ENCODE assay signal across 8 mouse cellular contexts in genomic region chr17:48097743-48098527, GRCm38 (mm10). TPM values are rescaled to one million over a fixed set of nuclear protein-coding genes. Genes with fewer than 3 reads are reported as not detected.
DNase-seq lines count a peak whose midpoint lies in the region; ATAC-seq and TF ChIP-seq lines count a peak whose summit lies in the region.

No protein-coding gene starts in this region.

- TF ChIP-seq CTCF in kidney, postnatal 0 days (IDR thresholded peaks at IDR 0.05; ENCODE audit: low read depth) = no peak

- no peaks in the 10 kb centered on the region for H3K36me3 ChIP-seq in kidney, postnatal 0 days (ENCODE audit: insufficient read depth, low read length)
- H3K36me3 ChIP-seq in embryonic facial prominence, embryonic 13.5 days = no peaks in the 10 kb centered on the region
- H3K36me3 ChIP-seq in limb, embryonic 11.5 days (ENCODE audit: control insufficient read depth, insufficient read depth, low read length) = no peaks in the 10 kb centered on the region
- H3K36me3 ChIP-seq in neural tube, embryonic 14.5 days (ENCODE audit: control insufficient read depth, insufficient read depth, low read length) = no peaks in the 10 kb centered on the region

- peak; percentile 55 for DNase-seq in kidney, postnatal 0 days (ENCODE audit: low spot score)
- no peak for DNase-seq in kidney, adult 8-10 months
- peak; percentile 76 for DNase-seq in limb, embryonic 11.5 days (ENCODE audit: low spot score)
- DNase-seq in thymus, postnatal 25 days = no peak
- no peak for DNase-seq in spleen, adult 12 weeks (ENCODE audit: low spot score)
- no peak for DNase-seq in frontal cortex, postnatal 25 days (ENCODE audit: low spot score in 2 of 2)

- peak overlapping the region; percentile 49 for H3K4me2 ChIP-seq in kidney, postnatal 0 days (ENCODE audit: low read length)
- peak overlapping the region; percentile 67 for H3K4me2 ChIP-seq in embryonic facial prominence, embryonic 13.5 days
- H3K4me2 ChIP-seq in limb, embryonic 11.5 days (ENCODE audit: low read depth, severe bottlenecking) = peak overlapping the region; percentile 77
- peak overlapping the region; percentile 39 for H3K4me2 ChIP-seq in neural tube, embryonic 14.5 days (ENCODE audit: low read depth, low read length)

- under 1% methylated on average over 37 of the region's 43 CpGs for WGBS in kidney, postnatal 0 days
- WGBS in embryonic facial prominence, embryonic 13.5 days = under 1% methylated on average over 43 of the region's 43 CpGs
- under 1% methylated on average over 38 of the region's 43 CpGs for WGBS in limb, embryonic 11.5 days
- 1% methylated on average over 39 of the region's 43 CpGs for WGBS in neural tube, embryonic 14.5 days

- H3K9ac ChIP-seq in kidney, postnatal 0 days (ENCODE audit: low read depth, low read length) = no peak overlapping the region
- H3K9ac ChIP-seq in embryonic facial prominence, embryonic 13.5 days = peak overlapping the region; percentile 33; the same call in 1 of the 2 replicates
- H3K9ac ChIP-seq in limb, embryonic 11.5 days (ENCODE audit: low read length) = 0 out of 2 replicates have a peak overlapping the region, but pooled peaks have one; percentile 27
- no peak overlapping the region for H3K9ac ChIP-seq in neural tube, embryonic 14.5 days (replicated peaks; ENCODE audit: low read depth, low read length)

- H3K4me1 ChIP-seq in kidney, postnatal 0 days (replicated peaks; ENCODE audit: insufficient read depth, low read length) = peaks cover 28% of the 10 kb centered on the region
- peaks cover 58% of the 10 kb centered on the region for H3K4me1 ChIP-seq in embryonic facial prominence, embryonic 13.5 days
- H3K4me1 ChIP-seq in limb, embryonic 11.5 days (ENCODE audit: control insufficient read depth, insufficient read depth, low read length) = peaks cover 45% of the 10 kb centered on the region
- H3K4me1 ChIP-seq in neural tube, embryonic 14.5 days (ENCODE audit: control insufficient read depth, insufficient read depth, low read length) = peaks cover 24% of the 10 kb centered on the region; the same call in 1 of the 2 replicates

- peaks cover 42% of the 10 kb centered on the region for H3K27me3 ChIP-seq in kidney, postnatal 0 days (ENCODE audit: insufficient read depth, low read length)
- peaks cover 70% of the 10 kb centered on the region for H3K27me3 ChIP-seq in embryonic facial prominence, embryonic 13.5 days
- peaks cover 45% of the 10 kb centered on the region for H3K27me3 ChIP-seq in limb, embryonic 11.5 days (ENCODE audit: control insufficient read depth, insufficient read depth, low read length)
- H3K27me3 ChIP-seq in neural tube, embryonic 14.5 days (ENCODE audit: control insufficient read depth, insufficient read depth, low read length) = peaks cover 44% of the 10 kb centered on the region

- no peak for ATAC-seq in kidney, postnatal 0 days (replicated peaks; ENCODE audit: low FRiP score, low read depth)
- ATAC-seq in embryonic facial prominence, embryonic 13.5 days (ENCODE audit: insufficient number of reproducible peaks, insufficient read depth, low FRiP score, low TSS enrichment, low read depth) = no peak
- ATAC-seq in limb, embryonic 11.5 days (ENCODE audit: insufficient number of reproducible peaks, low FRiP score, low TSS enrichment, low read depth) = peak; percentile 24
- ATAC-seq in neural tube, embryonic 14.5 days (ENCODE audit: low read depth) = no peak

- H3K9me3 ChIP-seq in kidney, postnatal 0 days (replicated peaks; ENCODE audit: low read length) = no peaks in the 10 kb centered on the region
- H3K9me3 ChIP-seq in embryonic facial prominence, embryonic 13.5 days = no peaks in the 10 kb centered on the region
- H3K9me3 ChIP-seq in limb, embryonic 11.5 days (ENCODE audit: control insufficient read depth, low read length) = peaks cover 2% of the 10 kb centered on the region; the same call in 1 of the 2 replicates
- H3K9me3 ChIP-seq in neural tube, embryonic 14.5 days (ENCODE audit: control insufficient read depth, low read length) = no peaks in the 10 kb centered on the region

- peak overlapping the region; percentile 13 for H3K4me3 ChIP-seq in kidney, postnatal 0 days (replicated peaks; ENCODE audit: low read depth, low read length)
- H3K4me3 ChIP-seq in embryonic facial prominence, embryonic 13.5 days = peak overlapping the region; percentile 39
- peak overlapping the region; percentile 26 for H3K4me3 ChIP-seq in limb, embryonic 11.5 days (ENCODE audit: low read depth, low read length)
- H3K4me3 ChIP-seq in neural tube, embryonic 14.5 days (ENCODE audit: low read depth, low read length) = peak overlapping the region; percentile 17; the same call in 1 of the 2 replicates

- no peak overlapping the region for H3K27ac ChIP-seq in kidney, postnatal 0 days
- no peak overlapping the region for H3K27ac ChIP-seq in embryonic facial prominence, embryonic 13.5 days
- H3K27ac ChIP-seq in limb, embryonic 11.5 days (replicated peaks; ENCODE audit: low read depth, low read length) = peak overlapping the region; percentile 21; the same call in 1 of the 2 replicates
- H3K27ac ChIP-seq in neural tube, embryonic 14.5 days (ENCODE audit: low read depth, low read length) = no peak overlapping the region

RNA-seq across cellular contexts. Expression of gene 1700067P10Rik, which starts 8.8 kb away (rescaled TPM):
- polyA plus RNA-seq in kidney, postnatal 0 days (2015; fragmentation: Nextera tagmentation; extraction: Ambion mirVana) = not detected in 2 replicates
- not detected in 2 replicates for polyA plus RNA-seq in embryonic facial prominence, embryonic 13.5 days (2015; fragmentation: Nextera tagmentation; extraction: Ambion mirVana)
- not detected in 2 replicates for polyA plus RNA-seq in limb, embryonic 11.5 days (2014; fragmentation: Nextera tagmentation; extraction: Ambion mirVana)
- polyA plus RNA-seq in neural tube, embryonic 14.5 days (2014; fragmentation: Nextera tagmentation; extraction: Ambion mirVana) = not detected in 2 replicates

RNA-seq across cellular contexts. Expression of gene 9830107B12Rik, which starts 48.1 kb away (rescaled TPM):
- polyA plus RNA-seq in kidney, postnatal 0 days (2015; fragmentation: Nextera tagmentation; extraction: Ambion mirVana) = not detected in 2 replicates
- polyA plus RNA-seq in embryonic facial prominence, embryonic 13.5 days (2015; fragmentation: Nextera tagmentation; extraction: Ambion mirVana) = not detected in 2 replicates
- polyA plus RNA-seq in limb, embryonic 11.5 days (2014; fragmentation: Nextera tagmentation; extraction: Ambion mirVana) = not detected in 2 replicates
- polyA plus RNA-seq in neural tube, embryonic 14.5 days (2014; fragmentation: Nextera tagmentation; extraction: Ambion mirVana) = not detected in 2 replicates

RNA-seq across cellular contexts. Expression of gene 1700122O11Rik, which starts 59.8 kb away (rescaled TPM):
- not detected in 2 replicates for polyA plus RNA-seq in kidney, postnatal 0 days (2015; fragmentation: Nextera tagmentation; extraction: Ambion mirVana)
- not detected in 2 replicates for polyA plus RNA-seq in embryonic facial prominence, embryonic 13.5 days (2015; fragmentation: Nextera tagmentation; extraction: Ambion mirVana)
- not detected in 2 replicates for polyA plus RNA-seq in limb, embryonic 11.5 days (2014; fragmentation: Nextera tagmentation; extraction: Ambion mirVana)
- polyA plus RNA-seq in neural tube, embryonic 14.5 days (2014; fragmentation: Nextera tagmentation; extraction: Ambion mirVana) = not detected in 2 replicates

Comparison
In these comparisons a context has a peak if more than half of its experiments do, and no peak if none do; other contexts are left out.
1. DNase-seq: peak in kidney, postnatal 0 days (single experiment) and limb, embryonic 11.5 days (single experiment); none in kidney, adult 8-10 months (0 of 2), thymus, postnatal 25 days (single experiment), spleen, adult 12 weeks (single experiment) and frontal cortex, postnatal 25 days (0 of 2).
2. H3K9ac ChIP-seq: peak in embryonic facial prominence, embryonic 13.5 days (single experiment) and limb, embryonic 11.5 days (single experiment); none in kidney, postnatal 0 days (single experiment) and neural tube, embryonic 14.5 days (single experiment).
3. Peak in every context shown above with its lines, with median percentiles within 50 percentile points of each other: H3K4me2 ChIP-seq and H3K4me3 ChIP-seq.